Mouse (Mus musculus): ENCODE results near the gene Golgb1.
"Not testable (repeated sequence)": the region's sequence is repeated elsewhere in the genome, so short reads cannot be mapped to it uniquely, and the experiment has no call there.

The Golgb1 gene

GRCm38 (mm10) chr16:36874583-36875275, at the start of gene Golgb1, which contains the start of gene Eaf2:
TSS of gene Golgb1 (plus strand) at chr16:36875140.
TSS of gene Eaf2 (minus strand) at chr16:36875003.
- DNase-seq (ENCODE audit: low spot score in 2 of 2), result peak; percentile 93 to 99

DNA sequence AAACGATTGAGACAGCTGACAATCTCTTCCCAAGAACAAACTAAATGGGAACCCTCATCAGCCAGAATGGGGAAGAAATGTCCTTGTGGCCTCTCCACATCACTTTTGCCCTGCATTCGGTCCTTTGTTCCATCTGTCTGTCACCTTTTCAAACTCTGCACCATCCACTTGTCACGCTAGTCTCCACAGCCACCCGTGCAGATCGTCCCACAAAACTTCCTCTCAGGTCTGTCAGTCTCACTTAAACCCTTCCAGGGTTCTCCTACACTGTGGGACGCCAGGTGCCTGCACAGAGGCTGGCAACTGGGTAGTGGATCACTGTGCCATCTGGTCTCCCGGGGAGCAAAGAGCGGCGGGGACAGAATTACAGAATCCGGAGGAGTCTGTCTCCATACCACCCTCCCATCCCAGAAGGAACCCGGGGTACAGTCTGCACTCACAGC, 47.3 kb upstream of the Golgb1 start:
- no peak for DNase-seq (ENCODE audit: low spot score in 2 of 2)

- DNase-seq (ENCODE audit: low spot score in 2 of 2), result peak; percentile 58 to 76
Observed at GRCm38 (mm10) chr16:36828054-36828786, 46.7 kb upstream of the Golgb1 start, which contains the start of gene Iqcb1. TSS of gene Iqcb1 (plus strand) at chr16:36828385.

- no peak for DNase-seq (ENCODE audit: low spot score in 2 of 2)
Observed at GRCm38 (mm10) chr16:36828820-36829219, 46.1 kb upstream of the Golgb1 start.

GRCm38 (mm10) chr16:36846894-36847293, 28.0 kb upstream of the Golgb1 start:
- not testable (repeated sequence) for DNase-seq (ENCODE audit: low spot score in 2 of 2)

DNA sequence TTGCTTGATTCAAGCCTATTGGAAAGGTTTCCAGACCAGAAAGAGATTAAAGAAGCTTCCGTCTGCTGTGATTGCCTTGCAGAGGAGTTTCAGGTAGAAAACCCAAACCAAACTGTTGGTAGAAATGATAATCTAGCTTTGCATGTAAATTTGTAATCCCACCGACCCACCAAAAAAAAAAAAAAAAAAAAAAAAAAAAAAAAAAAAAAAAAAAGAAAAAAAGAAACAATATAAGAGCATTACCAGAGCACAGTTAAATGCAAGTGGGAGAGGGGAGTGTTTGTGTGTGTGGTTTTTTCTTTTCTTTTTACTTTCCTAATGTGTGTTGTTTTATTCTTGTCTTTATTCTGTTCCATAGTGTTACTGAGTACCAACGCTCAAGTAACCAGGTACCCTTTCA, 23.7 kb upstream of the Golgb1 start:
- DNase-seq (ENCODE audit: low spot score in 2 of 2), result no peak

DNA sequence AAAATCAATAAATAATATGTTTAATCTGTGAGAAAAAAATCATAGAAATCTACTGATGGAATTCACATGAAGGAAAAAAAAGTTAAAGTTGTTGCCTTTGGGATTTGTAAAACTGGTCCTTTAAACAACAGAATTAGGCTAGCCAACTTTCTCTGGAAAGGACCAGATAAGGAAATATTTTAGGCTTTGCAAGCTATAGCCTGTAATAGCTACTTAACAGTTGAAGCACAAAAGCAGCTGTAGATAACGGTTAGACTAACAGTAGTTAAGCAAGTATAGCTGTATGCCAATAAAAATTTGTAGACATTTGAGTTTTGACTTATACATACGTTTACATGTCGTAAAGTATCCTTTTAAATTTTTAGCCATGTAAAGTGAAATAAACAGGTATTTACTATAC, 11.4 kb upstream of the Golgb1 start:
- no peak for DNase-seq (ENCODE audit: low spot score in 2 of 2)

DNA sequence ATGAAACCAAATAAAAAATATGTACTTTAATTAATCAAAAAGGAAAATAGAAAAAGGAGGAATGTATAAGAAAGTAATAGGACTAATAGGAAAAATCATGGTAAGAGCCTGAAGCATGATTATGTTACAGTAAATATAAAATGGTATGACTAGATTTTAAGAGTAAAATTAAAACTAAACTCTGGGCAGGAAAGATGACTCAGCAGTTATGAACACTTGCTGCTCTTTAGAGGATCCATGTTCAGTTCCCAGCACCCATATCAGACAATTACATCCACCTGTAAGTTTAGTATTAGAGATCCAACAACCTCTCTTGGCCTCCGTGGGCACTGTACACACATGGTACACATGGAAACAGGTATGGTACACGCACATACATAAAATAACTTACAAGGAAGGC, 5.5 kb upstream of the Golgb1 start:
- DNase-seq (ENCODE audit: low spot score in 2 of 2), result no peak

GRCm38 (mm10) chr16:36875276-36875851, 424 bp downstream of the Golgb1 start:
- DNase-seq (ENCODE audit: low spot score in 2 of 2), result no peak

- no peak for DNase-seq (ENCODE audit: low spot score in 2 of 2)
Observed at GRCm38 (mm10) chr16:36877316-36877715, 2.4 kb downstream of the Golgb1 start.

DNA sequence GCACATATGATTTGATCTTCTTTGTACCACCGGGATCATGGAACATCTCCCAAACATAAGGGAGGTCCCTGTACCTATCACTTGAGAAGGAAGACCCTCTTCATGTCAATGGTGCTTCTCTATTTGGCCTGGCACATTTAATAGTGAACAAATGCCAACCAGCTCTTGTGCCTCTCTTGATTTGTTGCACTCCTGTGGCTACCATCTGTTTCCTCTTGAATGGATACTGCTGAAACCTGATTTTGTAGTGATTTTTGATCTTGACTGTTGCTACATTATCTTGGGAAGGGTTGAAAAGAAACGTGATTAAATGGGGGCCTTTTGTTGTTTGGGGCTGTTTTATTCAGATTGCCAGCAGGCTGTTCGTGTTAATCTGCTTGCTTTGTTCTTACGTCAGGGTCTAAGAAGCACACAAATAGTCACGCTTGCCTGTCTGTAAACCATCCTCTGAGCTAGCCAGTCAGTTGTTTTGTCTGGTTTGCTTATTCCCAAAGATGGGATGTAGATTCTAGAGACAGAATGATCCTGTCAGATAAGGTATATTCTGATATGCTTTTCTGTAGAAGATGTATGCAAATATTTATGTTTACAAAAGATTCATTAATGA, 7.9 kb downstream of the Golgb1 start:
- DNase-seq (ENCODE audit: low spot score in 2 of 2), result no peak

DNA sequence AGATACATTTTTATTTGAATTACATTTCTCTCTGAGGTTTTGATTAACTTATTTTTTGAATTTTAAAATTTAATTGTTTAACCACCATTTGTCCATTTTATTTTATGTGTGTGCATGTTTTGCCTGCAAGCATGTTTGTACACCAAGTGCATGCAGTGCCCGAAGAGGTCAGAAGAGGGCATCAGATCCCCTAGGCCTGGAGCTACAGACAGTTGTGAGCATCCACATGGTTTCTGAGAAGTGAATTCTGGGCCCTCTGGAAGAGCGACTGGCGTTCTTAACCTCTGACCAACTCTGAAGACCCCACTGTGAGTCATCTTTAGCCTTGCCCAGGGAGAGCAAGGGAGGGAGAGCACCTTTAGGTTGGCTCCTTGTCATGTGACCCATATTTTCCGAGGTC, 9.9 kb downstream of the Golgb1 start:
- no peak for DNase-seq (ENCODE audit: low spot score in 2 of 2)

- no peak for DNase-seq (ENCODE audit: low spot score in 2 of 2)
Observed at GRCm38 (mm10) chr16:36885912-36886311, 11.0 kb downstream of the Golgb1 start.

- DNase-seq (ENCODE audit: low spot score in 2 of 2), result no peak
Observed at GRCm38 (mm10) chr16:36887546-36887945, 12.6 kb downstream of the Golgb1 start.

- DNase-seq (ENCODE audit: low spot score in 2 of 2), result no peak
Observed at GRCm38 (mm10) chr16:36890559-36890958, 15.6 kb downstream of the Golgb1 start.

- no peak for DNase-seq (ENCODE audit: low spot score in 2 of 2)
Observed at GRCm38 (mm10) chr16:36891415-36891814, 16.5 kb downstream of the Golgb1 start.

DNA sequence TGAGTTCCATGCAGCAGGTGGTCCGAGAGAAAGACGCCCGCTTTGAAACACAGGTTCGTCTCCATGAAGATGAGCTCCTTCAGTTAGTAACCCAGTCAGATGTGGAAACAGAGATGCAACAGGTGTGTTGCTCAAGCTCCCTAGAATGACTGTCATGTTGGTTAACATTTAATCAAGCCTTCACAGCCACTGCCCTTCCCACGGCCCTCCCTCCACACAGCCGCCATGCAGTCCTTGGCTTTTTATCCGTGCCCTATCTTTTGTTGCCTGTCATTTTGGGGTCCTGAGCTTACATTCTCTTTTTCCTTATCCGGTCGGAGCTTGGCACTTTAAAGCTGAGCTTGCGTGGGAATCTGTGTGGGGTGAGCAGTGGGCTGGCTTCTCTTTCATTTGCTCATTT, 18.4 kb downstream of the Golgb1 start:
- no peak for DNase-seq (ENCODE audit: low spot score in 2 of 2)

- no peak for DNase-seq (ENCODE audit: low spot score in 2 of 2)
Observed at GRCm38 (mm10) chr16:36896712-36897111, 21.8 kb downstream of the Golgb1 start.

DNA sequence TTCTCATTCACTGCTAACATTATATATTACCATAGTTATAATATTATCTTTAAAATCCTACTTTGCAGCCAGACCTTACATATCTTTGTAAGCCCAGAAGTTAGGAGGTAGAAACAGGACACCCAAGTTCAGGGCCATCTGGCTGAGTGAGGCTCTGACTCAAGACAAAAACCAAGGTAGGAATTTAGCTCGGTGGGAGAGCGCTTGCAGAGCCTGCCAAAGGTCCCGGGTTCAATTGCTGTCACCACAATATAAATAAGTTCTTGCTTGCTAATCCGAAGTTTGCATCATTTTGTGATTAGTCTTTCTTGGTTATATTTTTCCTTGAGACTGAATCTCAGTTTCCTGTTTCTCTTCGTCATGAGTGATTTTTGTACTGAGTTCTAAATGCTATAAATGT, 28.2 kb downstream of the Golgb1 start:
- no peak for DNase-seq (ENCODE audit: low spot score in 2 of 2)

- no peak for DNase-seq (ENCODE audit: low spot score in 2 of 2)
Observed at GRCm38 (mm10) chr16:36911909-36912308, 37.0 kb downstream of the Golgb1 start.

DNA sequence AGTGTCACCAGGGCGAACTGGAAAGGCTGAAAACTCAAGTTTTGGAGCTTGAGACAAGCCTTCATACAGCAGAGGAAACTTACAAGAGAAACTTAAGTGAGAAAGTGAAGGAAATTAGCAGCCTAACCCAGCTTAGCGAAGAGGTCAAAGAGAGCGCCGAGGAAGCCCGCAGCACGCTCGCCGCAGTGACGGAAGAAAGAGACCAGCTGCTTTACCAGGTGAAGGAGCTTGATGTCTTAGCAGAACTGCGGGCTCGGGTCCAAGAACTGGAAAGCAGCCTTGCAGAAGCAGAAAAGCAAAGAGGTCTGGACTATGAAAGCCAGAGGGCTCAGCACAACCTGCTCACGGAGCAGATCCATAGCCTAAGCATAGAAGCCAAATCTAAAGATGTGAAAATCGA, 37.4 kb downstream of the Golgb1 start:
- DNase-seq (ENCODE audit: low spot score in 2 of 2), result no peak

GRCm38 (mm10) chr16:36914195-36914594, 39.3 kb downstream of the Golgb1 start:
- DNase-seq (ENCODE audit: low spot score in 2 of 2), result no peak
